Mouse (Mus musculus): Measurements from ENCODE around the gene Arl14ep.

- TF ChIP-seq CTCF (IDR thresholded peaks at IDR 0.05) (no peak), EP300 (IDR thresholded peaks at IDR 0.05) (no peak)
Observed at GRCm38 (mm10) chr2:107022713-107023112, 48.5 kb upstream of the Arl14ep start.
